ENCODE assay signal across 8 mouse cellular contexts in the genomic region with DNA sequence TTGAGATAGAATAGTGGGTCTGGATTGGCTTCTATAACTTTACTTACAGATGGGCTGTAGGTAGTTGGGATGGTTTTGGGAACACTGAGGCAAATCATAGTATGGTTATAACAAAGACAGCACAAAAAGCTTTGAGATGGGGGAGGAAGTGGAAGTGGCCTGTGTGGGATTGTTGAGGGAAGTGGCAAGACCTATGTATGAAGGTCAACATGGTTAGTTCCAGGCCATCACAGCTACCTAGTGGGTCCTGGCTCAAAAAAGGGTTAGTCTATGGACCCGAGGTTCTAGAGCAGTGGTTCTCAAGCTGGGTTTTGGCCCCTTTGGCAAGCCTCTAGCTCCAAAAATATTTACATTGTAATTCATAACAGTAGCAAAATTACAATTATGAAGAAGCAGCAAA. TPM values are rescaled to one million over a fixed set of nuclear protein-coding genes. Genes with fewer than 3 reads are reported as not detected.
A peak's percentile ranks its signal among the peaks of the same experiment; 100 is the strongest.
DNase-seq lines count a peak whose midpoint lies in the region; ATAC-seq and TF ChIP-seq lines count a peak whose summit lies in the region.

No protein-coding gene starts in this region.

- peaks cover 14% of the 10 kb centered on the region for H3K4me1 ChIP-seq in heart, embryonic 11.5 days (ENCODE audit: control insufficient read depth, insufficient read depth, low read length)
- H3K4me1 ChIP-seq in midbrain, embryonic 12.5 days = peaks cover 25% of the 10 kb centered on the region
- peaks cover 9% of the 10 kb centered on the region; the same call in 1 of the 2 replicates for H3K4me1 ChIP-seq in midbrain, embryonic 11.5 days (ENCODE audit: control insufficient read depth, insufficient read depth, low read length)
- peaks cover 10% of the 10 kb centered on the region for H3K4me1 ChIP-seq in limb, embryonic 14.5 days (ENCODE audit: control insufficient read depth, insufficient read depth, low read length)

- TF ChIP-seq POLR2A in limb, embryonic 14.5 days (IDR thresholded peaks at IDR 0.05; ENCODE audit: borderline replicate concordance, extremely low read depth, insufficient read depth, insufficient read length) = no peak

- no peaks in the 10 kb centered on the region for H3K27me3 ChIP-seq in heart, embryonic 11.5 days (ENCODE audit: control insufficient read depth, insufficient read depth, low read length)
- H3K27me3 ChIP-seq in midbrain, embryonic 12.5 days = no peaks in the 10 kb centered on the region
- no peaks in the 10 kb centered on the region for H3K27me3 ChIP-seq in midbrain, embryonic 11.5 days (ENCODE audit: control insufficient read depth, insufficient read depth, low read length)
- H3K27me3 ChIP-seq in limb, embryonic 14.5 days (ENCODE audit: control insufficient read depth, insufficient read depth, low read length) = no peaks in the 10 kb centered on the region
- no peaks in the 10 kb centered on the region for H3K27me3 ChIP-seq in splenic B cell, adult 2 months (ENCODE audit: control insufficient read depth, insufficient read depth, low read length, poor library complexity, severe bottlenecking)

- 85% methylated on average over 1 of the region's 1 CpGs for WGBS in heart, embryonic 11.5 days (ENCODE audit: insufficient replicate concordance)
- 78% methylated on average over 1 of the region's 1 CpGs for WGBS in midbrain, embryonic 12.5 days
- WGBS in midbrain, embryonic 11.5 days = 90% methylated on average over 1 of the region's 1 CpGs
- 95% methylated on average over 1 of the region's 1 CpGs for WGBS in limb, embryonic 14.5 days

- peak overlapping the region; percentile 17 for H3K4me2 ChIP-seq in heart, embryonic 11.5 days
- H3K4me2 ChIP-seq in midbrain, embryonic 12.5 days (replicated peaks) = peak overlapping the region; percentile 74; the same call in 1 of the 2 replicates
- H3K4me2 ChIP-seq in midbrain, embryonic 11.5 days = no peak overlapping the region
- H3K4me2 ChIP-seq in limb, embryonic 14.5 days (replicated peaks; ENCODE audit: low read depth, low read length, severe bottlenecking) = 0 out of 2 replicates have a peak overlapping the region, but pooled peaks have one; percentile 62

- intact Hi-C loops in heart, postnatal 10 days (cut with DNase I) = no loop called here

- no peak overlapping the region for H3K4me3 ChIP-seq in heart, embryonic 11.5 days (ENCODE audit: low read depth, low read length)
- H3K4me3 ChIP-seq in midbrain, embryonic 12.5 days = no peak overlapping the region
- no peak overlapping the region for H3K4me3 ChIP-seq in midbrain, embryonic 11.5 days (ENCODE audit: low read depth, low read length)
- no peak overlapping the region for H3K4me3 ChIP-seq in limb, embryonic 14.5 days (replicated peaks; ENCODE audit: low read length)

- H3K9ac ChIP-seq in heart, embryonic 11.5 days (ENCODE audit: low read depth, low read length) = no peak overlapping the region
- no peak overlapping the region for H3K9ac ChIP-seq in midbrain, embryonic 12.5 days (replicated peaks)
- no peak overlapping the region for H3K9ac ChIP-seq in midbrain, embryonic 11.5 days (ENCODE audit: low read length)
- H3K9ac ChIP-seq in limb, embryonic 14.5 days (ENCODE audit: low read depth, low read length, severe bottlenecking) = no peak overlapping the region

- no peak overlapping the region for H3K27ac ChIP-seq in heart, embryonic 11.5 days (ENCODE audit: low read depth, low read length)
- no peak overlapping the region for H3K27ac ChIP-seq in midbrain, embryonic 12.5 days (replicated peaks)
- H3K27ac ChIP-seq in midbrain, embryonic 11.5 days (ENCODE audit: low read depth, low read length) = no peak overlapping the region
- no peak overlapping the region for H3K27ac ChIP-seq in limb, embryonic 14.5 days (replicated peaks; ENCODE audit: low read depth, low read length)

- no peak for ATAC-seq in heart, embryonic 11.5 days (replicated peaks; ENCODE audit: insufficient number of reproducible peaks, low FRiP score, low TSS enrichment)
- ATAC-seq in midbrain, embryonic 12.5 days (ENCODE audit: low FRiP score, low read depth) = no peak
- ATAC-seq in midbrain, embryonic 11.5 days (ENCODE audit: low FRiP score) = no peak
- ATAC-seq in limb, embryonic 14.5 days (ENCODE audit: low FRiP score, low read depth) = no peak

- no peaks in the 10 kb centered on the region for H3K9me3 ChIP-seq in heart, embryonic 11.5 days (replicated peaks; ENCODE audit: control insufficient read depth, low read length)
- no peaks in the 10 kb centered on the region for H3K9me3 ChIP-seq in midbrain, embryonic 12.5 days
- H3K9me3 ChIP-seq in midbrain, embryonic 11.5 days (ENCODE audit: control insufficient read depth, low read length) = no peaks in the 10 kb centered on the region
- no peaks in the 10 kb centered on the region for H3K9me3 ChIP-seq in limb, embryonic 14.5 days (ENCODE audit: control insufficient read depth, low read length)

- H3K36me3 ChIP-seq in heart, embryonic 11.5 days (ENCODE audit: control insufficient read depth, insufficient read depth, low read length) = peaks cover 13% of the 10 kb centered on the region; the same call in 1 of the 2 replicates
- H3K36me3 ChIP-seq in midbrain, embryonic 12.5 days = peaks cover 23% of the 10 kb centered on the region
- H3K36me3 ChIP-seq in midbrain, embryonic 11.5 days (ENCODE audit: control insufficient read depth, insufficient read depth, low read length) = peaks cover 9% of the 10 kb centered on the region; the same call in 1 of the 2 replicates
- peaks cover 29% of the 10 kb centered on the region for H3K36me3 ChIP-seq in limb, embryonic 14.5 days (ENCODE audit: control insufficient read depth, insufficient read depth, low read length)
- H3K36me3 ChIP-seq in splenic B cell, adult 2 months (ENCODE audit: control insufficient read depth, insufficient read depth, low read length, poor library complexity, severe bottlenecking) = no peaks in the 10 kb centered on the region; the same call in 1 of the 2 replicates

- DNase-seq in heart, postnatal 10 days = no peak
- DNase-seq in midbrain, embryonic 11.5 days (ENCODE audit: low spot score, missing footprints) = no peak
- DNase-seq in limb, embryonic 14.5 days (ENCODE audit: low spot score) = no peak
- peak; percentile 24 for DNase-seq in splenic B cell, adult 2 months (ENCODE audit: low read depth, low spot score)
- DNase-seq in retina, postnatal 1 day = no peak
- DNase-seq in frontal cortex, postnatal 10 days (ENCODE audit: low spot score in 2 of 2) = no peak

RNA-seq across cellular contexts. Expression of gene Itch, which starts 2.2 kb away (rescaled TPM):
- 40.4 and 41.0 TPM in 2 replicates for polyA plus RNA-seq in heart, embryonic 11.5 days (2014; fragmentation: Nextera tagmentation; extraction: Ambion mirVana)
- total RNA-seq in heart, postnatal 10 days (2021) = 10 to 100 TPM; 35.4 to 39.4 TPM
- polyA plus RNA-seq in midbrain, embryonic 12.5 days (2016; fragmentation: Nextera tagmentation; extraction: Ambion mirVana) = 64.1 and 66.2 TPM in 2 replicates
- polyA plus RNA-seq in midbrain, embryonic 11.5 days (2014; fragmentation: Nextera tagmentation; extraction: Ambion mirVana) = 52.2 and 56.5 TPM in 2 replicates
- 30.2 and 31.1 TPM in 2 replicates for polyA plus RNA-seq in limb, embryonic 14.5 days (2012; rRNA removed)
- 49.8 and 54.6 TPM in 2 replicates for polyA plus RNA-seq in limb, embryonic 14.5 days (2014; fragmentation: Nextera tagmentation; extraction: Ambion mirVana)
